Mouse (Mus musculus): ENCODE data around the gene Cep112. TPM values are rescaled to one million over a fixed set of nuclear protein-coding genes. Genes with fewer than 3 reads are reported as not detected.

Cep112 gene
- polyA plus RNA-seq (2014; fragmentation: Nextera tagmentation; extraction: Ambion mirVana): 17.4 and 18.5 TPM in 2 replicates

DNA sequence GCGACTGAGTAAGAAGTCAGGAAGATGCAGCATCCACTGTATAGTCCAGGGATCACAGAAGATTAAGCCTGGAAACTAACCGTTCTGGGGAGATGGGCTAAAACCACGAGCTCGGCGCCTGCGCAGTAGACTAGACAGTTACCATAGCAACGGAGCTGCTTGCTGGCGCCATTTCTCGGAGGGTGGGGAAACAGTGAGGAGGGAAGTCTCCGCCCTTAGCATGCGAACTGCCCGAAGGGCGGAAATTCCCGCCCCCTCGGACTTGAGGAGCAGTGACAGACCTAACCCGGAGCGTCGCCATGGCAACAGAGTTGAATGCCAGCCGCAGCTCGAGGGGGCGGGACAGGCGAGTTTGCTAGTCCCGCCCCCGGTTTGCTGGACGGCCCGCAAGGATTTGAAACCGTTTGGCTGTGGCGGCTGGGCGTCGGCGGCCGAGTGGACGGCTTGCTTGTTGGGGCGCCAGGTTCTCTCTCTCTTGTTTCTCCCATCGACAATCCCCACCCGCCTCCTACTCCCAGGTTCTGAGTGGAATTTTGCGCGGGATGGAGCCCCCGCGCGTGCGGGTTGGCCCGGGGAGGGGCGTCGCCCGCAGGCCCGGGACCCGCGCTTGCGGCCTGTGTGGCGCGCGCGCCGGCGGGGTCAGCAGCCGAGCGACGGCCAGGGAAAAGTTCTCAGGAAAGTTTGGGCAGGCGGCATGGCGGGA, at the start of gene Cep112:
Cep112 (plus strand) TSS at position 304 of the 703 bp plus-strand sequence.
- Histone ChIP-seq H3K4me2 (ENCODE audit: low read depth, low read length) (peak within 1 kb of the TSS; percentile 61), H3K4me3 (ENCODE audit: low read depth, low read length) (peak within 1 kb of the TSS; percentile 84), H3K27me3 (replicated peaks; ENCODE audit: control insufficient read depth, insufficient read depth, low read length) (no peaks in the 10 kb centered on the region), H3K36me3 (ENCODE audit: control insufficient read depth, insufficient read depth, low read length) (no peaks in the 10 kb centered on the region), H3K9me3 (ENCODE audit: control insufficient read depth, low read length) (no peaks in the 10 kb centered on the region), H3K4me1 (ENCODE audit: control insufficient read depth, insufficient read depth, low read length) (peaks cover 10% of the 10 kb centered on the region; the same call in 1 of the 2 replicates), H3K9ac (ENCODE audit: low read depth, low read length) (peak within 1 kb of the TSS; percentile 88), H3K27ac (replicated peaks; ENCODE audit: low read depth, low read length) (peak within 1 kb of the TSS; percentile 68)
- ATAC-seq (ENCODE audit: low read depth) (peak; percentile 97), DNase-seq (ENCODE audit: low spot score) (peak; percentile 100)
- WGBS: under 1% methylated on average over 48 of the region's 61 CpGs

DNA sequence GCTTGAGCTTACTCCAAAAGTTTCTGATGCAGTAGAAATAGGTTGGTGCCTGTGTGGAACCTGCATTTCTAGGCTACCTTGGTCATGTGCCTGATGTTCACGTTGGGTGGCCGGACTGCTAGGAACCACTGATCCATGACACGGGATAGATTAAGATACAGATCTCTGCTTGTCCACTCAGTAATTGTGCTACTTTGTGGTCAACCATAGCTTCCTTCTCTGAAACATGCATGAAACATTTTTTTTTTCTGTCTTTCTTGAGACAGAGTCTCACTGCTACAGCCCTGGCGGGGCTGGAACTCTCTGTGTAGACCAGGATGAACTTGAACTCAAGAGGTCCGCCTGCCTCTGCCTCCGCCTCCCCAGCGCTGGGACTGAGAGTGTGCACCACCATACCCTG, 48.2 kb upstream of the Cep112 start:
- no peak overlapping the region for H3K4me3 ChIP-seq (ENCODE audit: low read depth, low read length)
- no peak overlapping the region for H3K9ac ChIP-seq (ENCODE audit: low read depth, low read length)
- DNase-seq (ENCODE audit: low spot score) (no peak), ATAC-seq (ENCODE audit: low read depth) (no peak)
- H3K27me3 ChIP-seq (replicated peaks; ENCODE audit: control insufficient read depth, insufficient read depth, low read length): no peaks in the 10 kb centered on the region
- no peak overlapping the region for H3K4me2 ChIP-seq (ENCODE audit: low read depth, low read length)
- H3K9me3 ChIP-seq (ENCODE audit: control insufficient read depth, low read length): no peaks in the 10 kb centered on the region
- 93% methylated on average over 7 of the region's 7 CpGs for WGBS
- no peaks in the 10 kb centered on the region for H3K36me3 ChIP-seq (ENCODE audit: control insufficient read depth, insufficient read depth, low read length)
- H3K4me1 ChIP-seq (ENCODE audit: control insufficient read depth, insufficient read depth, low read length): no peaks in the 10 kb centered on the region
- H3K27ac ChIP-seq (replicated peaks; ENCODE audit: low read depth, low read length): no peak overlapping the region

DNA sequence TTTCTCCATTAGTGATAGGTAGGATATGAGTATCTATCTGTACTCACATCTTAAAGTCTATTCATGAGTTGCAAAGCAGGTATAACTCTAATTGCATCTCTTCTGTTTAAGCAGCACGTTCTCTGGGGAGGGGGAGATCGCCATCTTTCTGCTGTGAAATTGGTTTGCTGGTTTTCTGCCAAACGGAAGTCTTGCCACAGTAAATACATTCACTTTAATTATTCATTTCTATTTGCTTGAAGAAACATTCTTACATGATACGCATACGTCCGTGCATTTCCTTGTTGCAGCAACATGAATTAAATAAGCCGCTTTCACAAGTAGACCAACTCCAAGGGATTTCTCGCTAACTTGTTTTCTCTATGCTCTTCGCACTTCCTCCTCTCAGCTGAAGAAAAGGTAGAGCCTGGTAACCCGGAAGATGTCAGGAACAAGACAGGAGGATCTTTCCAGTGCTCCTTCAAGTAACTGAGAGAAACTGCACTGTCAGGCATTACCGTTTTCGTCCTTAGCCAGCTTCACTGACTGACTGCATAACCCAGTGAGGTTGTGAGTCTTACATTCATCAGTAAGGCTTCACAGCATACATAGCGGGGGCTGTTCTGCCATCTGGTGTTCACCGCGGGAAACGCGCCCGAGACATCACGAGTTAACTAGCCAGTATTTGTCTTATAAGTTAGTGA, 47.2 kb upstream of the Cep112 start:
- ATAC-seq (ENCODE audit: low read depth) (peak; percentile 86), DNase-seq (ENCODE audit: low spot score) (peak; percentile 89)
- no peaks in the 10 kb centered on the region for H3K4me1 ChIP-seq (ENCODE audit: control insufficient read depth, insufficient read depth, low read length)
- H3K27ac ChIP-seq (replicated peaks; ENCODE audit: low read depth, low read length): no peak overlapping the region
- no peaks in the 10 kb centered on the region for H3K27me3 ChIP-seq (replicated peaks; ENCODE audit: control insufficient read depth, insufficient read depth, low read length)
- WGBS: 34% methylated on average over 19 of the region's 19 CpGs
- H3K36me3 ChIP-seq (ENCODE audit: control insufficient read depth, insufficient read depth, low read length): no peaks in the 10 kb centered on the region
- no peak overlapping the region for H3K4me3 ChIP-seq (ENCODE audit: low read depth, low read length)
- peak overlapping the region; percentile 15; the same call in 1 of the 2 replicates for H3K4me2 ChIP-seq (ENCODE audit: low read depth, low read length)
- no peak overlapping the region for H3K9ac ChIP-seq (ENCODE audit: low read depth, low read length)
- H3K9me3 ChIP-seq (ENCODE audit: control insufficient read depth, low read length): no peaks in the 10 kb centered on the region

DNA sequence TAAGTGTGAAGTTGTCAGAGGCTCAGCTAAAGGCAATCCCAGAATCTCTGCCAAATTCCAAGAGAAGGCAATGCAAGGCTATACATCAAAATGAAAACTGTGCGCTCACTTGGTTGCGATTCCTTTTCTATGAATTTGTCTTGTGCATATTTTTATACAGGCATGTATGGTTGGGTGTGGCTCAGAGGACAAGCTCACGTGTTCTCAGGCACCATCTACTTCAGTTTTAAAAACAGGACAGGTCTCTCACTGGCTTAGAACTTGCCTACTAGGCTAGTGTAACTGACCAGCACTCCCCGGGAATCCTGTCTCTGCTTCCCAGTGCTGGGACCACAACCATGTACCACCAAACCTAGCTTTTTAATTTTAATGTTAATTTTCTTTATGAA, 46.6 kb upstream of the Cep112 start:
- ATAC-seq (ENCODE audit: low read depth): no peak
- no peak for DNase-seq (ENCODE audit: low spot score)
- H3K4me3 ChIP-seq (ENCODE audit: low read depth, low read length): no peak overlapping the region
- no peaks in the 10 kb centered on the region for H3K36me3 ChIP-seq (ENCODE audit: control insufficient read depth, insufficient read depth, low read length)
- no peaks in the 10 kb centered on the region for H3K4me1 ChIP-seq (ENCODE audit: control insufficient read depth, insufficient read depth, low read length)
- no peaks in the 10 kb centered on the region for H3K27me3 ChIP-seq (replicated peaks; ENCODE audit: control insufficient read depth, insufficient read depth, low read length)
- H3K4me2 ChIP-seq (ENCODE audit: low read depth, low read length): no peak overlapping the region
- no peak overlapping the region for H3K9ac ChIP-seq (ENCODE audit: low read depth, low read length)
- 79% methylated on average over 4 of the region's 4 CpGs for WGBS
- no peak overlapping the region for H3K27ac ChIP-seq (replicated peaks; ENCODE audit: low read depth, low read length)
- H3K9me3 ChIP-seq (ENCODE audit: control insufficient read depth, low read length): no peaks in the 10 kb centered on the region

DNA sequence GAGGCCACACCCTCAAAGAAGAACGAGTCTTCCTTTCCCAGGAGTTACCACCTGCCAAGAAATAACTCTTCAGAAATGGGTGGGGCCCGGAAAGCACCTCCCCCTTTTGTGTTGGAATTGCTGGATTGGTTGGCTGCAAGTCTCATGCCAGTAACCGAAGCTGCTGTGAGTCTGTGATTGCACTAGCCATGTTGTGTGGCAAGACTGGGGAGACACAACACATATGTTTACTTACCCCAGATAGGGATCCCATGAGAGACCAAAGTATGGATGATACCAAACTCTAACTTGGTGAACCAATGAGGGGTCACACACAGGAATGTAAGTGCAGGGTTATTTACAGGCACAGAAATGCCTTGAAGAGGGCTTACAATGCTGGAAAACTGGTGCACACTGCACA, 42.3 kb upstream of the Cep112 start:
- H3K9ac ChIP-seq (ENCODE audit: low read depth, low read length): no peak overlapping the region
- H3K4me1 ChIP-seq (ENCODE audit: control insufficient read depth, insufficient read depth, low read length): no peaks in the 10 kb centered on the region
- DNase-seq (ENCODE audit: low spot score) (no peak), ATAC-seq (ENCODE audit: low read depth) (no peak)
- H3K27me3 ChIP-seq (replicated peaks; ENCODE audit: control insufficient read depth, insufficient read depth, low read length): no peaks in the 10 kb centered on the region
- no peak overlapping the region for H3K4me3 ChIP-seq (ENCODE audit: low read depth, low read length)
- no peaks in the 10 kb centered on the region for H3K9me3 ChIP-seq (ENCODE audit: control insufficient read depth, low read length)
- H3K36me3 ChIP-seq (ENCODE audit: control insufficient read depth, insufficient read depth, low read length): no peaks in the 10 kb centered on the region
- H3K4me2 ChIP-seq (ENCODE audit: low read depth, low read length): no peak overlapping the region
- no peak overlapping the region for H3K27ac ChIP-seq (replicated peaks; ENCODE audit: low read depth, low read length)
- 81% methylated on average over 3 of the region's 3 CpGs for WGBS

DNA sequence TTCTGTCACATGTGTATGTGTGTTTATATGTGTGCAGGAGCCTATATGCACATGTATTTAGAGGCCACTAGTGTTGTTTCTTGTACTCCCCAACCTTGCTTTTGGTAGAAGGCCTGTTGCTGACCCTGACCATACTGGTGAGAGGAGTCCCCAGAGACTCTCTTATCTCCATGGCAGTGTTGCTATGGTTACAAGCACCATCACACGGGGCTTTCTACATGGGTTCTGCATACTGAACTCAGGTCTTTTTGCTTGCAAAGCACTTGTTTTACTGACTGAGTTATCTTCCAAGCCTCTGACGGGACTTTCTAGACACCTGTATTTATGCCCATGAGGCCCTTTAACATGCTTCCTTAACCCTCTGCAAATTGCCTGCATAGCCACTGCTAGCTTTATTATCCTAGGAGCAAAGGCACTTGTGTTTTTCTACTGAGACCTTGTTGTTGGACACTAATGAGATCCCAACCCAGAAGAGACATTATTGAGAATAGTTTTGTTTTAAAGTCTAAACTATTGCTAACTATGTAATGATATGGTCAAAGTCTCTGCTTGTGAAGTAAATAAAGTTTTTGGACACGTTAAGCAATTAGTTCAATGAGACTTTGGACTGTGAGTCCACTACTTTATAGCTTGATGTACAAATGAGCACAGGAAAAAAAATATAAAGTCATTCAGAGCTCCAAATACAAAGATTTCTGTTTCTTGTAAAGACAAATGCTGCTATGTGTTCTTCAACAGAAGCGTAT, 39.9 kb upstream of the Cep112 start:
- H3K27me3 ChIP-seq (replicated peaks; ENCODE audit: control insufficient read depth, insufficient read depth, low read length): no peaks in the 10 kb centered on the region
- DNase-seq (ENCODE audit: low spot score): no peak
- H3K4me3 ChIP-seq (ENCODE audit: low read depth, low read length): no peak overlapping the region
- H3K9ac ChIP-seq (ENCODE audit: low read depth, low read length): no peak overlapping the region
- 72% methylated on average over 4 of the region's 4 CpGs for WGBS
- H3K27ac ChIP-seq (replicated peaks; ENCODE audit: low read depth, low read length): no peak overlapping the region
- no peak overlapping the region for H3K4me2 ChIP-seq (ENCODE audit: low read depth, low read length)
- ATAC-seq (ENCODE audit: low read depth): no peak
- H3K36me3 ChIP-seq (ENCODE audit: control insufficient read depth, insufficient read depth, low read length): no peaks in the 10 kb centered on the region
- no peaks in the 10 kb centered on the region for H3K4me1 ChIP-seq (ENCODE audit: control insufficient read depth, insufficient read depth, low read length)
- no peaks in the 10 kb centered on the region for H3K9me3 ChIP-seq (ENCODE audit: control insufficient read depth, low read length)

DNA sequence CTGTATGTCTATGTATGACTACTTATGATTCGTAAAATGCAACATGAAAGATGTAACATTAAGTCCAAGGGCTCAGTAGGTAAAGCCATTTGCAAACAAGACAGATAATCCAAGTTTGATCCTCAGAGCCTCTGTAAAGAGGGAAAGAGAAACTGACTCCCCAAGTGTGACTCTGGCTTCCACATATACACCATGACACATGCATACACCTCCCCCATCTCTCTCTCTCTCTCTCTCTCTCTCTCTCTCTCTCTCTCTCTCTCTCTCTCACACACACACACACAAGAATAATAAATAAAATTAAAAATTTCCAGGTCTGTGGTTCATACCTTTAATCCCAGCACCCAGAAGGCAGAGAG, 39.3 kb upstream of the Cep112 start:
- DNase-seq (ENCODE audit: low spot score): no peak
- 89% methylated on average over 1 of the region's 1 CpGs for WGBS

DNA sequence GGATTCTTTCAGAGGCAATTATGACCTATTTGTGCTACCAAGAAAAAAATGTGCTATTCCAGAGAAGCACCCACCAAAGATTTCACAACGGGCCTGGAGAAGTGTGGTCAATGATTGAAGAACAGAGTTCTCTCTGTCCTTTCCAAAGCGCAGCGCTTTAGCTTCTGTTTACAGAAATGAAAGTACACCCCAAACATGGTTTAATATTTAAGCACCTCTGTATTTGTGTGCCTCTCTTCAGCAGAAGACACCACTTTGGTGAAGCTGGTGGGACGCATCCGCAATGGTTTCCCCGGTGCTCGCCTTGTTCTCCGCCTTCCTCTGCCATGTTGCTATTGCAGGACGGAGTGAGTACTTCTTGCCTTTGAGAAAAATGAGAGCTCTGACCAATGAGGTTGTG, 29.9 kb upstream of the Cep112 start:
- Histone ChIP-seq H3K27ac (replicated peaks; ENCODE audit: low read depth, low read length) (no peak overlapping the region), H3K4me3 (ENCODE audit: low read depth, low read length) (no peak overlapping the region), H3K9me3 (ENCODE audit: control insufficient read depth, low read length) (no peaks in the 10 kb centered on the region), H3K36me3 (ENCODE audit: control insufficient read depth, insufficient read depth, low read length) (no peaks in the 10 kb centered on the region), H3K4me2 (ENCODE audit: low read depth, low read length) (no peak overlapping the region), H3K9ac (ENCODE audit: low read depth, low read length) (no peak overlapping the region), H3K27me3 (replicated peaks; ENCODE audit: control insufficient read depth, insufficient read depth, low read length) (no peaks in the 10 kb centered on the region), H3K4me1 (ENCODE audit: control insufficient read depth, insufficient read depth, low read length) (no peaks in the 10 kb centered on the region)
- DNase-seq (ENCODE audit: low spot score): no peak
- WGBS: 96% methylated on average over 9 of the region's 9 CpGs
- ATAC-seq (ENCODE audit: low read depth): no peak

More for the DNA sequence above, 39.3 kb upstream of the Cep112 start:
- Histone ChIP-seq H3K27me3 (replicated peaks; ENCODE audit: control insufficient read depth, insufficient read depth, low read length) (no peaks in the 10 kb centered on the region), H3K9me3 (ENCODE audit: control insufficient read depth, low read length) (no peaks in the 10 kb centered on the region), H3K27ac (replicated peaks; ENCODE audit: low read depth, low read length) (no peak overlapping the region), H3K4me1 (ENCODE audit: control insufficient read depth, insufficient read depth, low read length) (no peaks in the 10 kb centered on the region), H3K9ac (ENCODE audit: low read depth, low read length) (no peak overlapping the region), H3K4me2 (ENCODE audit: low read depth, low read length) (no peak overlapping the region), H3K4me3 (ENCODE audit: low read depth, low read length) (no peak overlapping the region), H3K36me3 (ENCODE audit: control insufficient read depth, insufficient read depth, low read length) (no peaks in the 10 kb centered on the region)
- ATAC-seq (ENCODE audit: low read depth): no peak

All from embryonic facial prominence, embryonic 14.5 days (tissue).